Mouse (Mus musculus) lung, postnatal 0 days (tissue): ENCODE results near the gene Nol12. TPM values are rescaled to one million over a fixed set of nuclear protein-coding genes. Genes with fewer than 3 reads are reported as not detected.

Source experiments
- ATAC-seq: fragments of 200-750 bp; cut with Nextera tagmentation; 2 replicates; pipeline ENCODE4 v1.8.0; 2017; ENCODE audit warnings: moderate library complexity
- DNase-seq: peaks from one replicate; pipeline ENCODE4 v3.0.0-alpha.2; 2016; ENCODE audit warnings: low spot score
- H3K27ac ChIP-seq: fragments of 300-500 bp; sonication (generic); 2 replicates; pipeline ENCODE4 v1.5.1; 2014; ENCODE audit warnings: antibody characterized with exemption, mild to moderate bottlenecking, low read length, mixed read lengths
- H3K27me3 ChIP-seq: fragments of 300-500 bp; sonication (generic); replicated peaks from 2 replicates; pipeline ENCODE4 v1.6.1; 2014; ENCODE audit warnings: low read length, mixed read lengths; ENCODE audit not compliant: insufficient read depth
- H3K36me3 ChIP-seq: fragments of 300-500 bp; sonication (generic); 2 replicates; pipeline ENCODE4 v1.6.1; 2014; ENCODE audit warnings: low read length, mixed read lengths; ENCODE audit not compliant: insufficient read depth
- H3K4me1 ChIP-seq: fragments of 300-500 bp; sonication (generic); 2 replicates; pipeline ENCODE4 v1.6.1; 2014; ENCODE audit warnings: antibody characterized with exemption, low read depth, low read length, mixed read lengths; ENCODE audit not compliant: insufficient read depth
- H3K4me2 ChIP-seq: fragments of 300-500 bp; sonication (generic); replicated peaks from 2 replicates; pipeline ENCODE4 v1.6.1; 2014; ENCODE audit warnings: low read depth, mild to moderate bottlenecking, low read length, moderate library complexity, mixed read lengths
- H3K4me3 ChIP-seq: fragments of 300-500 bp; sonication (generic); 2 replicates; pipeline ENCODE4 v1.5.1; 2014; ENCODE audit warnings: low read depth, low read length
- H3K9ac ChIP-seq: fragments of 300-500 bp; sonication (generic); replicated peaks from 2 replicates; pipeline ENCODE4 v1.6.1; 2014; ENCODE audit warnings: low read depth, mild to moderate bottlenecking
- H3K9me3 ChIP-seq: fragments of 300-500 bp; sonication (generic); 2 replicates; pipeline ENCODE4 v1.6.1; 2016; ENCODE audit warnings: low read length, mixed read lengths
- CTCF ChIP-seq: IDR thresholded peaks from 2 replicates; pipeline ENCODE4 v1.5.1; 2016; ENCODE audit warnings: antibody characterized with exemption, mild to moderate bottlenecking
- EP300 ChIP-seq: IDR thresholded peaks from 2 replicates; pipeline ENCODE4 v1.6.1; 2016; ENCODE audit warnings: antibody characterized with exemption, mild to moderate bottlenecking, control low read depth
- WGBS: fragments of 180-500 bp; shearing (Covaris S2); extraction: QIAGEN DNeasy Blood & Tissue Kit; methylation state at CpG from one replicate; pipeline ENCODE4 v1.1.7; 2014; 5-methylcytosine and 5-hydroxymethylcytosine counted together
- polyA plus RNA-seq: library from polyadenylated mRNA; unstranded; fragments of >200 nt; fragmentation: Nextera tagmentation; extraction: Ambion mirVana; gene quantifications from 2 replicates; pipeline ENCODE4 v1.2.1, GENCODE M21; 2015

The Nol12 gene
- 26.8 and 28.9 TPM in 2 replicates for polyA plus RNA-seq

DNA sequence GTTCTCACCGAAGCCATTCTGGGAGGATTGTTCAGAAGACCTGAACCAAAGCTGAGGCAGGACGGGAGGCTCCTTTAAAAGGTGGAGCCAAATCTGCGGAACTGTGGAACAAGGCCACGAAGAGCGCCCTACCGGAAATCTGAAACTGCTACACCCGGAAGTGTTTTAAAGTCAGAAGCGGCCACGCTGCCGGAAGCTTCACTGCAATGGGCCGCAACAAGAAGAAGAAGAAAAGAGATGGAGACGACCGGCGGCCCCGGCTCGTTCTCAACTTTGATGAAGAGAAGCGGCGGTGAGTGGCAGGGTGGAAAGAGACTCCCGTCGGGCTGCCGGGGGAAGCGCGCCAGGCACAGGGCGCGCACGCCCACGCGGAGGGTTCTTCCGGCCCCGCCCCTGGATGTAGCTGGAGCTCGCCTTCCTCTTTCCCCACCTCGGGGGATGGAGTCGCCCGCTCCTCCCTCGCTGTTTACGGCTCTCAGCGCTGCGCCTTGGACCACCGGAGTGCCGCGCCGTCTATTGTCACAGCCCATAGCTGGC, at the start of gene Nol12:
Gene Nol12 (plus strand): TSS at position 150 of the 537 bp plus-strand sequence.
- peak; percentile 94 for DNase-seq
- H3K4me2 ChIP-seq = peak within 1 kb of the TSS; percentile 55

DNA sequence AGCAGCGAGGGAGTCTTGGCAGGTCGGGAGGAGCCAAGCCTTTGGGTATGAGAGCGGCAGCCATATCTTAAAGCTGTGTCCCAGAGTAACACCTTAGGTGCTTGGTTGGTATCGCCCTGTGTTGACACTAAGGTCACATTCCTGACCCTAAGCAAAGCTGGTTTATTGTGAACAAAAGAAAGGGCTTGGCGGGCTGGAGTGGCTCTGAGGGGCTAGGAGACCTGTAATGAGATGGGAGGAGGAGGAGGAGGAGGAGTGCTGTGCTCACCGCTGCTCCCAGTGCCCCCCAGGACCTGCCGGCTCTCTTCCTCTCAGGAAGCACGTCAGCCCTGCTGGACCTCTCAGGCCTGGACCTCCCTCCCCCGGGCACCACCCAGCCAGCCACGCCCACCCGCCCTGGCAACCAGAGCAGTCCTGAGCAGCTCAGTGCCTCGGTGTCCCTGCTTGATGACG, 45.3 kb upstream of the Nol12 start:
- no peaks in the 10 kb centered on the region for H3K27me3 ChIP-seq
- DNase-seq (peak; percentile 76), ATAC-seq (peak; percentile 87)
- H3K9me3 ChIP-seq = no peaks in the 10 kb centered on the region
- peaks cover 12% of the 10 kb centered on the region; the same call in 1 of the 2 replicates for H3K4me1 ChIP-seq
- no peak overlapping the region for H3K4me3 ChIP-seq
- 0 out of 2 replicates have a peak overlapping the region, but pooled peaks have one; percentile 3 for H3K4me2 ChIP-seq
- no peak for TF ChIP-seq EP300
- TF ChIP-seq CTCF = no peak
- 19% methylated on average over 11 of the region's 13 CpGs for WGBS
- H3K36me3 ChIP-seq = peaks cover 52% of the 10 kb centered on the region
- H3K9ac ChIP-seq = no peak overlapping the region
- H3K27ac ChIP-seq = peak overlapping the region; percentile 76

More for the DNA sequence above, at the start of gene Nol12:
- TF ChIP-seq EP300 (peak; percentile 64), CTCF (peak; percentile 28)
- WGBS = under 1% methylated on average over 40 of the region's 42 CpGs
- Histone ChIP-seq H3K27ac (no peak within 1 kb of the TSS), H3K36me3 (0 out of 2 replicates have a peak, but pooled peaks cover 5% of the 10 kb centered on the region), H3K4me3 (peak within 1 kb of the TSS; percentile 71), H3K9me3 (no peaks in the 10 kb centered on the region), H3K4me1 (no peaks in the 10 kb centered on the region), H3K9ac (peak within 1 kb of the TSS; percentile 20; the same call in 1 of the 2 replicates), H3K27me3 (no peaks in the 10 kb centered on the region)
- ATAC-seq = peak; percentile 88

DNA sequence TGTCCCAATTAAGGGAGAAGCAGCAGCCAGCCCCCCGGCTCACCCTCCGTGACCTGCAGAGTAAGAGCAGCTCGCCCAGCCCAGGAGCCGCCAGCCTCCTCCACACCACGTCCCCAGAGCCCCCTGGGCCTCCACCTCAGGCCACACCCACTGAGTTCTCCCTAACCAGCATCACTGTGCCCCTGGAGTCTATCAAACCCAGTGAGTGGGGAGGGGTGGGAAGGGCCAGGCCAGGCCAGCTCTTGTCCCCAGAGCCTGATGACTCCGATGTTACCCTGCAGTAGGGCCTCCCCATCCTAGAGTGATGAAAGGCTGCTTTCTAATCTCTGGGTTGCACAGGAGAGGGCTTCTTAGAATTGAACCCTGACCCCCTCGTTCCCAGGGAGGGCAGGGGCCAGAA, 42.3 kb upstream of the Nol12 start:
- Histone ChIP-seq H3K4me2 (no peak overlapping the region), H3K9me3 (no peaks in the 10 kb centered on the region), H3K9ac (no peak overlapping the region), H3K27ac (no peak overlapping the region), H3K4me1 (peaks cover 12% of the 10 kb centered on the region; the same call in 1 of the 2 replicates), H3K27me3 (no peaks in the 10 kb centered on the region), H3K36me3 (peaks cover 34% of the 10 kb centered on the region), H3K4me3 (no peak overlapping the region)
- TF ChIP-seq EP300 (no peak), CTCF (no peak)
- ATAC-seq (no peak), DNase-seq (no peak)
- WGBS = 54% methylated on average over 7 of the region's 7 CpGs

DNA sequence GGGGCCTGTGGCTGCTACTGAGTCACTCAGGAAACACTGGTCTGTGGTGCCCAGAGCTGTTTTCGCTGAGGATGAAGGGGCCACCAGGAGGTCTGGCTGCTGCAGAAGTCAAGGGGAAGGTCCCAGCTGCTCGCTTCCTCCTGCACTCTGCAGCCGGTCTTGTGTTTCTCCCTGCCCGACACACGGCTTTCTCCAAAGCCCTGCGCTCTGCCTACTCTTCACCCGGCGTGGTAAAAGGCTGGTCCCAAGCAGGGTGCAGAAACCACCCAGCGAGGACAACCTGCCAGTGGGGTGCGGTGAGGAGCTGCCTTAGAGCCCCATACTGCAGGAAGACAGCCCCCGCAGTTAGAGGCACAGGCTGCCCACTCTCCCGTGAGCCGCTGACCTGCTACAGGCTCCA, 40.0 kb upstream of the Nol12 start:
- no peaks in the 10 kb centered on the region for H3K27me3 ChIP-seq
- no peak for TF ChIP-seq EP300
- no peak overlapping the region for H3K4me2 ChIP-seq
- no peaks in the 10 kb centered on the region for H3K9me3 ChIP-seq
- no peak overlapping the region for H3K9ac ChIP-seq
- DNase-seq = no peak
- H3K27ac ChIP-seq = no peak overlapping the region
- peaks cover 24% of the 10 kb centered on the region for H3K36me3 ChIP-seq
- no peak for ATAC-seq
- peaks cover 14% of the 10 kb centered on the region; the same call in 1 of the 2 replicates for H3K4me1 ChIP-seq
- 69% methylated on average over 13 of the region's 13 CpGs for WGBS
- no peak overlapping the region for H3K4me3 ChIP-seq

DNA sequence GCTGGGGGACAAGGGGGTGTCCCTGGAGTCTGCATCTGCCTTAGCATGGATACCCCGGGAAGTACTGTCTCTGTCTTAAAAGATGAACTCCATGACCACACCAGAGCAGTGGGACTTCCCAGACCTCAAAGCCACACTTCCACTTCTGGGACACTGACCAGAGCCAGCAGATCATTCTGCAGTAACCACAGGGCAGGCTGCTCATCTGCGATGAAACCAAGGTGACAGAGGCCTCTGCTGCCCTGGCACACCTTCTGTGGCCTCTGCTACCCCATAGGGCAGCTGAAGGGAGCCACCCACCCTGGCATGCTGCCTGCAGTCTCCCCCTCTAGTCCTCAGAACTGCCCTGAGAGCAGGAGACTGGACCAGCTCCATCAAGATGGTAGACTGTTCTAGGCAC, 39.0 kb upstream of the Nol12 start:
- no peak overlapping the region for H3K9ac ChIP-seq
- DNase-seq (no peak), ATAC-seq (no peak)
- no peak for TF ChIP-seq CTCF
- no peak for TF ChIP-seq EP300
- no peak overlapping the region for H3K4me3 ChIP-seq
- H3K27ac ChIP-seq = peak overlapping the region; percentile 20; the same call in 1 of the 2 replicates
- no peaks in the 10 kb centered on the region for H3K27me3 ChIP-seq
- 76% methylated on average over 2 of the region's 2 CpGs for WGBS
- no peak overlapping the region for H3K4me2 ChIP-seq
- H3K4me1 ChIP-seq = peaks cover 17% of the 10 kb centered on the region
- peaks cover 24% of the 10 kb centered on the region for H3K36me3 ChIP-seq
- no peaks in the 10 kb centered on the region for H3K9me3 ChIP-seq

DNA sequence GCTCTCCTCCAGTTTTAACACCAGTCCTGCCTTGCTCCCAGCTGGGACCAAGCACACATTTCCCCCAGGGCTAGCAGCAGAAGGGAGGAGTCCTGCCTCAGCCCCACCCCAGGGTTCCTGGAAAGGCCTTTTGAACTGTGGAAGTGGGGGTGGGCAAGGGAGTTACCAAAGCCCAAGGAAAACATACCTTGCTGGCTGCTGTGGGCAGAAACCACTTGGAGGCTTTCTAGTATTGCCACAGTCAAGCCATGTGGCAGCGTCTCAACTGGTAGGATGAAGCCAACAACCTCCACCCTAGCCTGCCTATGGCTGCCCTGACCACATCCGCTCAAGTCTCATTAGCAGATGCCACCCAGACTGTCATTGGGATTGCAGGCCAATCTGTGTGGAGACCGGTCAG, 38.6 kb upstream of the Nol12 start:
- H3K4me2 ChIP-seq = no peak overlapping the region
- no peak overlapping the region for H3K9ac ChIP-seq
- H3K9me3 ChIP-seq = no peaks in the 10 kb centered on the region
- whole genome bisulfite sequencing = 72% methylated on average over 3 of the region's 3 CpGs
- H3K36me3 ChIP-seq = peaks cover 21% of the 10 kb centered on the region
- ATAC-seq (peak; percentile 37), DNase-seq (peak; percentile 74)
- no peaks in the 10 kb centered on the region for H3K27me3 ChIP-seq
- no peak for TF ChIP-seq EP300
- TF ChIP-seq CTCF = no peak
- no peak overlapping the region for H3K4me3 ChIP-seq
- H3K4me1 ChIP-seq = peaks cover 21% of the 10 kb centered on the region
- peak overlapping the region; percentile 62 for H3K27ac ChIP-seq
